Mouse (Mus musculus): ENCODE measurements around the gene Cdx4. TPM values are rescaled to one million over a fixed set of nuclear protein-coding genes. Genes with fewer than 3 reads are reported as not detected.

Cdx4 gene
- not detected in 2 replicates for polyA plus RNA-seq (2012; rRNA removed)

GRCm38 (mm10) chrX:103321146-103321545 is at the start of gene Cdx4:
Cdx4 (plus strand) TSS chrX:103321398.
- no peak for TF ChIP-seq POLR2A (IDR thresholded peaks at IDR 0.05; ENCODE audit: borderline replicate concordance, insufficient read depth, low read length)
- no peak within 1 kb of the TSS for H3K27ac ChIP-seq (ENCODE audit: insufficient read depth, low read length)
- no peak for DNase-seq
- H3K27me3 ChIP-seq (ENCODE audit: control insufficient read depth, insufficient read depth, low read length) = no peaks in the 10 kb centered on the region; the same call in 1 of the 2 replicates
- 22% methylated on average over 13 of the region's 13 CpGs for WGBS
- H3K4me1 ChIP-seq (ENCODE audit: control insufficient read depth, insufficient read depth, low read length) = no peaks in the 10 kb centered on the region
- H3K4me3 ChIP-seq (replicated peaks; ENCODE audit: insufficient read depth, low read depth, low read length) = no peak within 1 kb of the TSS

GRCm38 (mm10) chrX:103274325-103274724 is 46.9 kb upstream of the Cdx4 start:
- TF ChIP-seq CTCF (IDR thresholded peaks at IDR 0.05; ENCODE audit: borderline replicate concordance, insufficient read depth, low read depth, low read length) (no peak), POLR2A (IDR thresholded peaks at IDR 0.05; ENCODE audit: borderline replicate concordance, insufficient read depth, low read length) (no peak)
- no peak overlapping the region for H3K4me3 ChIP-seq (replicated peaks; ENCODE audit: insufficient read depth, low read depth, low read length)
- no peaks in the 10 kb centered on the region for H3K27me3 ChIP-seq (ENCODE audit: control insufficient read depth, insufficient read depth, low read length)
- no peaks in the 10 kb centered on the region for H3K4me1 ChIP-seq (ENCODE audit: control insufficient read depth, insufficient read depth, low read length)
- H3K27ac ChIP-seq (ENCODE audit: insufficient read depth, low read length) = no peak overlapping the region
- 78% methylated on average over 4 of the region's 5 CpGs for WGBS
- DNase-seq = no peak

GRCm38 (mm10) chrX:103286899-103287722 is 34.1 kb upstream of the Cdx4 start:
- no peak for DNase-seq
- 64% methylated on average over 4 of the region's 4 CpGs for WGBS
- Histone ChIP-seq H3K4me1 (ENCODE audit: control insufficient read depth, insufficient read depth, low read length) (no peaks in the 10 kb centered on the region), H3K27me3 (ENCODE audit: control insufficient read depth, insufficient read depth, low read length) (no peaks in the 10 kb centered on the region), H3K4me3 (replicated peaks; ENCODE audit: insufficient read depth, low read depth, low read length) (no peak overlapping the region), H3K27ac (ENCODE audit: insufficient read depth, low read length) (no peak overlapping the region)
- no peak for TF ChIP-seq CTCF (IDR thresholded peaks at IDR 0.05; ENCODE audit: borderline replicate concordance, insufficient read depth, low read depth, low read length)
- TF ChIP-seq POLR2A (IDR thresholded peaks at IDR 0.05; ENCODE audit: borderline replicate concordance, insufficient read depth, low read length) = no peak

- DNase-seq = no peak
- no peak overlapping the region for H3K27ac ChIP-seq (ENCODE audit: insufficient read depth, low read length)
- no peaks in the 10 kb centered on the region for H3K4me1 ChIP-seq (ENCODE audit: control insufficient read depth, insufficient read depth, low read length)
- H3K27me3 ChIP-seq (ENCODE audit: control insufficient read depth, insufficient read depth, low read length) = no peaks in the 10 kb centered on the region
- WGBS = 68% methylated on average over 10 of the region's 10 CpGs
- TF ChIP-seq CTCF (IDR thresholded peaks at IDR 0.05; ENCODE audit: borderline replicate concordance, insufficient read depth, low read depth, low read length) (no peak), POLR2A (IDR thresholded peaks at IDR 0.05; ENCODE audit: borderline replicate concordance, insufficient read depth, low read length) (no peak)
- no peak overlapping the region for H3K4me3 ChIP-seq (replicated peaks; ENCODE audit: insufficient read depth, low read depth, low read length)
These were observed 33.3 kb upstream of the Cdx4 start for GRCm38 (mm10) chrX:103287846-103288377.

GRCm38 (mm10) chrX:103288485-103289330 is 32.5 kb upstream of the Cdx4 start:
- peak; percentile 2 to 7 for DNase-seq
- TF ChIP-seq POLR2A (IDR thresholded peaks at IDR 0.05; ENCODE audit: borderline replicate concordance, insufficient read depth, low read length) = no peak
- no peak for TF ChIP-seq CTCF (IDR thresholded peaks at IDR 0.05; ENCODE audit: borderline replicate concordance, insufficient read depth, low read depth, low read length)
- Histone ChIP-seq H3K4me3 (replicated peaks; ENCODE audit: insufficient read depth, low read depth, low read length) (peak overlapping the region; percentile 4), H3K4me1 (ENCODE audit: control insufficient read depth, insufficient read depth, low read length) (no peaks in the 10 kb centered on the region), H3K27me3 (ENCODE audit: control insufficient read depth, insufficient read depth, low read length) (no peaks in the 10 kb centered on the region), H3K27ac (ENCODE audit: insufficient read depth, low read length) (no peak overlapping the region)
- 22% methylated on average over 25 of the region's 25 CpGs for WGBS

- DNase-seq = no peak
- H3K27me3 ChIP-seq (ENCODE audit: control insufficient read depth, insufficient read depth, low read length) = no peaks in the 10 kb centered on the region
- no peak for TF ChIP-seq CTCF (IDR thresholded peaks at IDR 0.05; ENCODE audit: borderline replicate concordance, insufficient read depth, low read depth, low read length)
- TF ChIP-seq POLR2A (IDR thresholded peaks at IDR 0.05; ENCODE audit: borderline replicate concordance, insufficient read depth, low read length) = no peak
- WGBS = 71% methylated on average over 4 of the region's 4 CpGs
- no peak overlapping the region for H3K27ac ChIP-seq (ENCODE audit: insufficient read depth, low read length)
- H3K4me3 ChIP-seq (replicated peaks; ENCODE audit: insufficient read depth, low read depth, low read length) = no peak overlapping the region
- no peaks in the 10 kb centered on the region for H3K4me1 ChIP-seq (ENCODE audit: control insufficient read depth, insufficient read depth, low read length)
These were observed 22.3 kb upstream of the Cdx4 start for GRCm38 (mm10) chrX:103298937-103299336.

DNA sequence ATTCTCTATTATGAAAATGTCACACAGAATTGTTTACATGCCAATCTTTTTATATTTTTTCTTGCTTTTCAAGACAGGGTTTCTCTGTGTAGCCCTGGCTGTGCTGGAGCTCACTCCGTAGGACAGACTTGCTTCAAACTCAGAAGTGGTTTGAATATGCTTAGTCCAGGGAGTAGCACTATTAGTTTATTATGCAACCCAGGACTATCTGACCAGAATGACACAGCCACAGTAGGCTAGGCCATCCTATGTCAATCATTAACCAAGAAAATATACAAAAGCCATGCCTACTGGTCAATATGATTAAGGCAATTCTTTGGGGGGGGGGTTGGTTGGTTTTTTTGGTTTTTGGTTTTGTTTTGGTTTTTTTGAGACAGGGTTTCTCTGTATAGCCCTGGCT is 12.9 kb upstream of the Cdx4 start:
- TF ChIP-seq POLR2A (IDR thresholded peaks at IDR 0.05; ENCODE audit: borderline replicate concordance, insufficient read depth, low read length) = no peak
- TF ChIP-seq CTCF (IDR thresholded peaks at IDR 0.05; ENCODE audit: borderline replicate concordance, insufficient read depth, low read depth, low read length) = no peak
- Histone ChIP-seq H3K27me3 (ENCODE audit: control insufficient read depth, insufficient read depth, low read length) (no peaks in the 10 kb centered on the region), H3K4me3 (replicated peaks; ENCODE audit: insufficient read depth, low read depth, low read length) (no peak overlapping the region), H3K4me1 (ENCODE audit: control insufficient read depth, insufficient read depth, low read length) (no peaks in the 10 kb centered on the region), H3K27ac (ENCODE audit: insufficient read depth, low read length) (no peak overlapping the region)
- WGBS = 62% methylated on average over 1 of the region's 1 CpGs
- DNase-seq = no peak
